Mouse (Mus musculus) forebrain, postnatal 0 days (tissue): ENCODE measurements around the gene Olfr172. TPM values are rescaled to one million over a fixed set of nuclear protein-coding genes. Genes with fewer than 3 reads are reported as not detected.

Source experiments
- ATAC-seq: fragments of 200-750 bp; cut with Nextera tagmentation; 2 replicates; pipeline ENCODE4 v1.8.0; 2017; ENCODE audit warnings: mild to moderate bottlenecking, moderate library complexity
- DNase-seq: peaks from one replicate; pipeline ENCODE4 v3.0.0-alpha.2; 2015
- H3K27ac ChIP-seq: fragments of 300-500 bp; sonication (generic); 2 replicates; pipeline ENCODE4 v1.5.1; 2014; ENCODE audit warnings: low read depth, mild to moderate bottlenecking, antibody characterized with exemption, low read length, moderate library complexity, mixed read lengths
- H3K27me3 ChIP-seq: fragments of 300-500 bp; sonication (generic); 2 replicates; pipeline ENCODE4 v1.6.1; 2014; ENCODE audit warnings: mild to moderate bottlenecking, low read length, mixed read lengths; ENCODE audit not compliant: insufficient read depth
- H3K36me3 ChIP-seq: fragments of 300-500 bp; sonication (generic); 2 replicates; pipeline ENCODE4 v1.6.1; 2014; ENCODE audit warnings: mild to moderate bottlenecking, moderate library complexity; ENCODE audit not compliant: insufficient read depth
- H3K4me1 ChIP-seq: fragments of 300-500 bp; sonication (generic); 2 replicates; pipeline ENCODE4 v1.6.1; 2014; ENCODE audit warnings: antibody characterized with exemption; ENCODE audit not compliant: insufficient read depth
- H3K4me2 ChIP-seq: fragments of 300-500 bp; sonication (generic); 2 replicates; pipeline ENCODE4 v1.6.1; 2014; ENCODE audit warnings: low read depth, mild to moderate bottlenecking, moderate library complexity
- H3K4me3 ChIP-seq: fragments of 300-500 bp; sonication (generic); 2 replicates; pipeline ENCODE4 v1.5.1; 2014; ENCODE audit warnings: low read depth, low read length, mixed read lengths
- H3K9ac ChIP-seq: fragments of 300-500 bp; sonication (generic); 2 replicates; pipeline ENCODE4 v1.6.1; 2014; ENCODE audit warnings: mild to moderate bottlenecking
- H3K9me3 ChIP-seq: fragments of 300-500 bp; sonication (generic); 2 replicates; pipeline ENCODE4 v1.6.1; 2016; ENCODE audit warnings: low read length
- CTCF ChIP-seq: sonication (generic); IDR thresholded peaks from 2 replicates; pipeline ENCODE4 v1.5.1; 2016; ENCODE audit warnings: antibody characterized with exemption, control low read depth, low read depth
- WGBS: fragments of 180-500 bp; shearing (Covaris S2); extraction: QIAGEN DNeasy Blood & Tissue Kit; methylation state at CpG from one replicate; pipeline ENCODE4 v1.1.7; 2014; 5-methylcytosine and 5-hydroxymethylcytosine counted together
- polyA plus RNA-seq: library from polyadenylated mRNA; unstranded; fragments of >200 nt; fragmentation: Nextera tagmentation; extraction: Ambion mirVana; gene quantifications from 2 replicates; pipeline ENCODE4 v1.2.1, GENCODE M21; 2015
- total RNA-seq: library from RNA; depleted of rRNA; stranded (reverse); fragments of >200 nt; gene quantifications from 2 replicates; pipeline ENCODE4 v1.2.3, GENCODE M21; 2014; rRNA removed

The Olfr172 gene
- total RNA-seq (not detected in 2 replicates), polyA plus RNA-seq (not detected in 2 replicates)

- TF ChIP-seq CTCF, result no peak
- H3K9ac ChIP-seq, result no peak within 1 kb of the TSS
These were observed at the start of gene Olfr172 for GRCm38 (mm10) chr16:58763076-58763475. Gene Olfr172 (minus strand): TSS chr16:58763176.

GRCm38 (mm10) chr16:58800168-58800567, 37.2 kb upstream of the Olfr172 start, which contains the start of gene Olfr173:
Gene Olfr173 (minus strand): TSS chr16:58800268.
- WGBS, result 72% methylated on average over 2 of the region's 2 CpGs
- no peaks in the 10 kb centered on the region for H3K4me1 ChIP-seq
- DNase-seq (no peak), ATAC-seq (no peak)
- TF ChIP-seq CTCF, result no peak
- H3K27ac ChIP-seq, result no peak within 1 kb of the TSS
- H3K4me2 ChIP-seq, result no peak within 1 kb of the TSS
- no peak within 1 kb of the TSS for H3K4me3 ChIP-seq
- no peaks in the 10 kb centered on the region for H3K36me3 ChIP-seq
- H3K9me3 ChIP-seq, result no peaks in the 10 kb centered on the region
- no peaks in the 10 kb centered on the region for H3K27me3 ChIP-seq
- no peak within 1 kb of the TSS for H3K9ac ChIP-seq

More at GRCm38 (mm10) chr16:58763076-58763475, at the start of gene Olfr172:
- no peaks in the 10 kb centered on the region for H3K36me3 ChIP-seq
- H3K27ac ChIP-seq, result no peak within 1 kb of the TSS
- no peaks in the 10 kb centered on the region for H3K27me3 ChIP-seq
- DNase-seq (no peak), ATAC-seq (no peak)
- no peak within 1 kb of the TSS for H3K4me3 ChIP-seq
- no peak within 1 kb of the TSS for H3K4me2 ChIP-seq
- H3K9me3 ChIP-seq, result no peaks in the 10 kb centered on the region
- WGBS, result 80% methylated on average over 1 of the region's 1 CpGs
- H3K4me1 ChIP-seq, result no peaks in the 10 kb centered on the region

- no peak for DNase-seq
- H3K4me3 ChIP-seq, result no peak overlapping the region
- H3K27ac ChIP-seq, result no peak overlapping the region
- ATAC-seq, result no peak
- H3K36me3 ChIP-seq, result no peaks in the 10 kb centered on the region
- H3K4me2 ChIP-seq, result no peak overlapping the region
- H3K4me1 ChIP-seq, result no peaks in the 10 kb centered on the region
- no peaks in the 10 kb centered on the region for H3K9me3 ChIP-seq
- H3K27me3 ChIP-seq, result no peaks in the 10 kb centered on the region
- no peak overlapping the region for H3K9ac ChIP-seq
- no peak for TF ChIP-seq CTCF
These were observed 6.8 kb downstream of the Olfr172 start for GRCm38 (mm10) chr16:58756191-58756590.

- TF ChIP-seq CTCF, result peak; percentile 57
- ATAC-seq (no peak), DNase-seq (peak; percentile 8)
- Histone ChIP-seq H3K27me3 (no peaks in the 10 kb centered on the region), H3K27ac (no peak overlapping the region), H3K4me2 (no peak overlapping the region), H3K4me1 (no peaks in the 10 kb centered on the region), H3K9me3 (no peaks in the 10 kb centered on the region), H3K4me3 (no peak overlapping the region), H3K36me3 (no peaks in the 10 kb centered on the region), H3K9ac (no peak overlapping the region)
- 16% methylated on average over 1 of the region's 1 CpGs for WGBS
These were observed 11.7 kb downstream of the Olfr172 start for GRCm38 (mm10) chr16:58751314-58751713.

GRCm38 (mm10) chr16:58746715-58747114, 16.3 kb downstream of the Olfr172 start:
- no peaks in the 10 kb centered on the region for H3K27me3 ChIP-seq
- no peak for ATAC-seq
- no peak overlapping the region for H3K4me3 ChIP-seq
- H3K9me3 ChIP-seq, result no peaks in the 10 kb centered on the region
- no peak overlapping the region for H3K9ac ChIP-seq
- no peak overlapping the region for H3K4me2 ChIP-seq
- DNase-seq, result no peak
- WGBS, result 68% methylated on average over 4 of the region's 4 CpGs
- no peak for TF ChIP-seq CTCF
- no peaks in the 10 kb centered on the region for H3K4me1 ChIP-seq
- H3K36me3 ChIP-seq, result no peaks in the 10 kb centered on the region
- H3K27ac ChIP-seq, result no peak overlapping the region

- Histone ChIP-seq H3K4me1 (no peaks in the 10 kb centered on the region), H3K36me3 (no peaks in the 10 kb centered on the region), H3K27ac (no peak overlapping the region), H3K27me3 (no peaks in the 10 kb centered on the region), H3K4me3 (no peak overlapping the region), H3K9ac (no peak overlapping the region), H3K4me2 (no peak overlapping the region), H3K9me3 (no peaks in the 10 kb centered on the region)
- ATAC-seq (no peak), DNase-seq (no peak)
- TF ChIP-seq CTCF, result no peak
- WGBS, result 96% methylated on average over 5 of the region's 5 CpGs
These were observed 22.2 kb downstream of the Olfr172 start for GRCm38 (mm10) chr16:58740751-58741150.

- Histone ChIP-seq H3K27me3 (no peaks in the 10 kb centered on the region), H3K36me3 (peaks cover 12% of the 10 kb centered on the region), H3K9ac (no peak overlapping the region), H3K4me2 (no peak overlapping the region), H3K4me3 (no peak overlapping the region), H3K4me1 (no peaks in the 10 kb centered on the region), H3K27ac (no peak overlapping the region), H3K9me3 (no peaks in the 10 kb centered on the region)
- no peak for ATAC-seq
- 84% methylated on average over 1 of the region's 1 CpGs for WGBS
- no peak for TF ChIP-seq CTCF
- DNase-seq, result no peak
These were observed 24.2 kb downstream of the Olfr172 start for GRCm38 (mm10) chr16:58738800-58739199.
